Comparison of ENCODE assay signal across 19 mouse cellular contexts in the genomic region with DNA sequence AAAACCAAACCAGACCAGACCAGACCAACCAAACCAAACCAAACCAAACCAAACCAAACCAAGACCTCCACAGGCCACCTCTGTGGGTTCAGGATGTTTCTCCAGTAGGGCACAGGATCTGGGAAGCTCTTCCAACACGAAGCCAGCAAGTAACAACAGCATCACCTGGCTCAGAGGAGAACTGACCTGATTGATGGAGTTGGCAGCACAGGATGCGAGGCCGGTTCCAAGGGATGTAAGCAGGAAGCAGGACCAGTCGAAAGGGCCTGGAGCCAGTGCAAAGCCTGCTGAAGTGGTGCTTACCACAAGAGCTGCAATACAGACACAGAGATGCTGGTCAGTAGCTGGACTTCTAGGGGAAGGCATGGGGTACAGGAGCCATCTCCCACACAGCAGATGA.
"Had no signal": no experiment of that assay in that cellular context is flagged by ENCODE, and none has a peak within 500 bp of the region (broad histone marks: within the 10 kb centered on the region; RNA-seq: fewer than 3 reads in every experiment).

No protein-coding gene starts in this region.

- H3K36me3 ChIP-seq: limb, embryonic 15.5 days; liver, embryonic 15.5 days; stomach, embryonic 15.5 days had no signal

- H3K27me3 ChIP-seq: limb, embryonic 12.5 days; limb, embryonic 15.5 days; liver, embryonic 12.5 days; liver, embryonic 15.5 days; neural tube, embryonic 13.5 days; stomach, embryonic 15.5 days had no signal

- DNase-seq: kidney, postnatal 14 days; kidney, postnatal 4 days; left cerebral cortex, postnatal 4 days; lung, adult 2 months; lung, postnatal 14 days; retina, postnatal 1 day; right cerebral cortex, postnatal 25 days; spleen, adult 18-20 months; thymus, postnatal 25 days had no signal

- H3K27ac ChIP-seq: limb, embryonic 12.5 days; limb, embryonic 15.5 days; liver, embryonic 12.5 days; liver, embryonic 15.5 days; midbrain, embryonic 10.5 days; midbrain, embryonic 13.5 days; neural tube, embryonic 13.5 days; stomach, embryonic 15.5 days had no signal

- H3K4me1 ChIP-seq: limb, embryonic 12.5 days; limb, embryonic 15.5 days; stomach, embryonic 15.5 days had no signal

- H3K4me3 ChIP-seq: limb, embryonic 12.5 days; limb, embryonic 15.5 days; liver, embryonic 12.5 days; liver, embryonic 15.5 days; megakaryocyte, embryonic 14.5 days; midbrain, embryonic 10.5 days; midbrain, embryonic 13.5 days; myocyte; neural tube, embryonic 13.5 days; stomach, embryonic 15.5 days had no signal
